Mouse (Mus musculus): ENCODE data around the gene Slc35d3. TPM values are rescaled to one million over a fixed set of nuclear protein-coding genes. Genes with fewer than 3 reads are reported as not detected.
A peak's percentile ranks its signal among the peaks of the same experiment; 100 is the strongest.

Slc35d3 gene
- polyA plus RNA-seq, 1 experiment from 2014 or later = 2.4 TPM

GRCm38 (mm10) chr10:19879161-19879560 is 27.9 kb upstream of the Slc35d3 start:
- Histone ChIP-seq H3K36me3 (ENCODE audit: control insufficient read depth, insufficient read depth, low read length) (no peaks in the 10 kb centered on the region), H3K27me3 (replicated peaks; ENCODE audit: control insufficient read depth, insufficient read depth, low read length) (no peaks in the 10 kb centered on the region; the same call in 1 of the 2 replicates), H3K4me3 (ENCODE audit: low read length) (no peak overlapping the region), H3K4me2 (ENCODE audit: low read length) (no peak overlapping the region), H3K4me1 (ENCODE audit: control insufficient read depth, insufficient read depth, low read depth, low read length) (no peaks in the 10 kb centered on the region), H3K9me3 (ENCODE audit: control insufficient read depth, low read length) (no peaks in the 10 kb centered on the region), H3K9ac (ENCODE audit: low read depth, low read length) (no peak overlapping the region), H3K27ac (ENCODE audit: low read depth, low read length) (no peak overlapping the region)
- 66% methylated on average over 6 of the region's 6 CpGs for WGBS
- no peak for ATAC-seq

DNA sequence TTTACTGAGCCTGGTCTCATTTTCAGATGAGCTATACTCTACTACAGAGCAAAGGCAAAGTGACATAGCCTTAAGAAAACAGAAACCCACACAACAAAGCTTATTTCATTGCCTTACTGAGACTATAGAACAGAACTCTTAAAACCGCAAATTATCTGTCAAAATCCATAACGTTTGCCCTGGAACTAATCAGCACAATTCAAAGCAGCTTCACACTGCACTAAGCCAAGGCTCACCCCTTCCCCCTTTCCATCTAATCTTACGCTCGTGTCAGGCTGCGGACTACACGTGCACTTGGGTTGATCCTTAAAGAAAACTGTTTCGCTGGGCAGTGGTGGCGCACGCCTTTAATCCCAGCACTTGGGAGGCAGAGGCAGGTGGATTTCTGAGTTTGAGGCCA is 26.4 kb upstream of the Slc35d3 start:
- Histone ChIP-seq H3K27me3 (replicated peaks; ENCODE audit: control insufficient read depth, insufficient read depth, low read length) (no peaks in the 10 kb centered on the region; the same call in 1 of the 2 replicates), H3K4me2 (ENCODE audit: low read length) (no peak overlapping the region), H3K9ac (ENCODE audit: low read depth, low read length) (no peak overlapping the region), H3K4me1 (ENCODE audit: control insufficient read depth, insufficient read depth, low read depth, low read length) (no peaks in the 10 kb centered on the region), H3K9me3 (ENCODE audit: control insufficient read depth, low read length) (no peaks in the 10 kb centered on the region), H3K4me3 (ENCODE audit: low read length) (no peak overlapping the region), H3K27ac (ENCODE audit: low read depth, low read length) (no peak overlapping the region), H3K36me3 (ENCODE audit: control insufficient read depth, insufficient read depth, low read length) (no peaks in the 10 kb centered on the region)
- WGBS = 87% methylated on average over 9 of the region's 9 CpGs
- ATAC-seq = no peak

DNA sequence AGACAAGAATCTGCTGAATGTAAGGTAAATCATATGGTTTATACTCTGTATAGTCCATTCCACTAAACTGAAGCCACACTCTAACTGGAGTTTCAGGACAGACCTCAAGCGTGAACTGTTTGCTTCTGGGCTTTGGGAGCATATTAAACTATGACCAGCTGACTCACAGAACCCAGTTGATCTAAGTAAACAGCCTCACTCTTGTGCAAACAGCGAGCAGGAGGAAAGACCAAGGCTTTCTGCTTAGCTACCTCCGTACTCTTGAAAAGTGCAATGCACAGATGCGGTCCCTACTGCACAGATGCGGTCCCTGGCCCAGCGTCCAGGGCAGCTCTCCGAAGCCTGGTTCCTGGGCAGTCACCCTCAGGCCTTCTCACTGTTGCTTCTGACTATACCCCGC is 26.0 kb upstream of the Slc35d3 start:
- Histone ChIP-seq H3K27ac (ENCODE audit: low read depth, low read length) (no peak overlapping the region), H3K4me3 (ENCODE audit: low read length) (no peak overlapping the region), H3K4me1 (ENCODE audit: control insufficient read depth, insufficient read depth, low read depth, low read length) (no peaks in the 10 kb centered on the region), H3K9ac (ENCODE audit: low read depth, low read length) (no peak overlapping the region), H3K4me2 (ENCODE audit: low read length) (no peak overlapping the region), H3K27me3 (replicated peaks; ENCODE audit: control insufficient read depth, insufficient read depth, low read length) (no peaks in the 10 kb centered on the region; the same call in 1 of the 2 replicates), H3K9me3 (ENCODE audit: control insufficient read depth, low read length) (no peaks in the 10 kb centered on the region), H3K36me3 (ENCODE audit: control insufficient read depth, insufficient read depth, low read length) (no peaks in the 10 kb centered on the region)
- no peak for ATAC-seq
- WGBS = 83% methylated on average over 8 of the region's 8 CpGs

DNA sequence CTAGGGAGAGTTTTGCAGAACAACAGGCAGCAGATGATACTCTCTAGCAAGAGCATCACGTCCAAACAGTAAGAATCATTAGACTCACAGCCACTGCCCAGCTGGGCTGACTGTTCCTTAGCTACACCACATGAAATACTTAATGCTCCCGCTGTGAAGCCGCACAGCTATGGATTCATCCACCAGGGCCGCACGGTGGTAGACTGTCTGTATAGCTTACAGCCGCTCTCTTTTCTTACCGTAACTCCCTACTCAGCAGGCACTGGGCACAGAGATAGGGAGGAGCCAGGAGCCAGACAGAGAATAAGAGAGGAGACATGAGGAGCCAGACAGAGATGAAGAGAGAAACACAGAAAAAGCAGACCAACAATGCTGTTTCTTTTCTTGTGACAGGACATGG is 25.4 kb upstream of the Slc35d3 start:
- Histone ChIP-seq H3K27ac (ENCODE audit: low read depth, low read length) (no peak overlapping the region), H3K9me3 (ENCODE audit: control insufficient read depth, low read length) (no peaks in the 10 kb centered on the region), H3K9ac (ENCODE audit: low read depth, low read length) (no peak overlapping the region), H3K27me3 (replicated peaks; ENCODE audit: control insufficient read depth, insufficient read depth, low read length) (no peaks in the 10 kb centered on the region), H3K36me3 (ENCODE audit: control insufficient read depth, insufficient read depth, low read length) (no peaks in the 10 kb centered on the region), H3K4me2 (ENCODE audit: low read length) (no peak overlapping the region), H3K4me3 (ENCODE audit: low read length) (no peak overlapping the region), H3K4me1 (ENCODE audit: control insufficient read depth, insufficient read depth, low read depth, low read length) (no peaks in the 10 kb centered on the region)
- WGBS = 36% methylated on average over 7 of the region's 7 CpGs
- peak; percentile 81 for ATAC-seq

GRCm38 (mm10) chr10:19875346-19875745 is 24.1 kb upstream of the Slc35d3 start:
- H3K4me2 ChIP-seq (ENCODE audit: low read length) = no peak overlapping the region

GRCm38 (mm10) chr10:19855597-19856306 is 4.5 kb upstream of the Slc35d3 start:
- H3K27ac ChIP-seq (ENCODE audit: low read depth, low read length) = no peak overlapping the region
- no peaks in the 10 kb centered on the region for H3K9me3 ChIP-seq (ENCODE audit: control insufficient read depth, low read length)
- H3K27me3 ChIP-seq (replicated peaks; ENCODE audit: control insufficient read depth, insufficient read depth, low read length) = peaks cover 21% of the 10 kb centered on the region
- no peak overlapping the region for H3K4me2 ChIP-seq (ENCODE audit: low read length)
- no peaks in the 10 kb centered on the region for H3K36me3 ChIP-seq (ENCODE audit: control insufficient read depth, insufficient read depth, low read length)
- no peak for ATAC-seq
- 90% methylated on average over 7 of the region's 7 CpGs for WGBS
- peaks cover 12% of the 10 kb centered on the region for H3K4me1 ChIP-seq (ENCODE audit: control insufficient read depth, insufficient read depth, low read depth, low read length)
- H3K9ac ChIP-seq (ENCODE audit: low read depth, low read length) = no peak overlapping the region
- no peak overlapping the region for H3K4me3 ChIP-seq (ENCODE audit: low read length)

More at GRCm38 (mm10) chr10:19875346-19875745, 24.1 kb upstream of the Slc35d3 start:
- Histone ChIP-seq H3K27ac (ENCODE audit: low read depth, low read length) (no peak overlapping the region), H3K36me3 (ENCODE audit: control insufficient read depth, insufficient read depth, low read length) (no peaks in the 10 kb centered on the region), H3K27me3 (replicated peaks; ENCODE audit: control insufficient read depth, insufficient read depth, low read length) (no peaks in the 10 kb centered on the region), H3K9ac (ENCODE audit: low read depth, low read length) (no peak overlapping the region), H3K4me3 (ENCODE audit: low read length) (no peak overlapping the region), H3K4me1 (ENCODE audit: control insufficient read depth, insufficient read depth, low read depth, low read length) (no peaks in the 10 kb centered on the region), H3K9me3 (ENCODE audit: control insufficient read depth, low read length) (no peaks in the 10 kb centered on the region)
- no peak for ATAC-seq
- 91% methylated on average over 5 of the region's 5 CpGs for WGBS

DNA sequence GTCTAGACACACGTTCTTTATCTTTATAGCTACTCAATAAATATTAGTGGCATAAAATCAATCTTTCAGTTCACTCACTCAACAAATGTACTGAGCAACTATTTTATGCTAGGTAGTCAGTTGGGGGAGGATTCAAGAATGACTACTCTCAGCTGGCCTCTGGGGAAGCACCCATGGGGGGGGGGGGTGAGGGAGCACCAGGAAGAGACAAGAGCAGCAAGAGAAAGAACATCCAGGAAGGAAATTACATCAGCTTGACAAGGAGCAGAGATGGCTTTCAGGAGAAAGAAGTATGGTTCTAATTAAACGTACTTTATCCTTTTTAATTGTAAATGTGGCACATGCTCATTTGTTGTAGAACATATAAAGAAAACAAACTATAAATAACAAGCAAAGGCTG is 2.4 kb upstream of the Slc35d3 start:
- no peak overlapping the region for H3K4me2 ChIP-seq (ENCODE audit: low read length)
- H3K27me3 ChIP-seq (replicated peaks; ENCODE audit: control insufficient read depth, insufficient read depth, low read length) = peaks cover 35% of the 10 kb centered on the region
- H3K27ac ChIP-seq (ENCODE audit: low read depth, low read length) = no peak overlapping the region
- H3K4me3 ChIP-seq (ENCODE audit: low read length) = no peak overlapping the region
- WGBS = 72% methylated on average over 2 of the region's 2 CpGs
- no peaks in the 10 kb centered on the region for H3K9me3 ChIP-seq (ENCODE audit: control insufficient read depth, low read length)
- no peaks in the 10 kb centered on the region for H3K36me3 ChIP-seq (ENCODE audit: control insufficient read depth, insufficient read depth, low read length)
- H3K4me1 ChIP-seq (ENCODE audit: control insufficient read depth, insufficient read depth, low read depth, low read length) = peaks cover 24% of the 10 kb centered on the region
- no peak overlapping the region for H3K9ac ChIP-seq (ENCODE audit: low read depth, low read length)
- ATAC-seq = no peak

- Histone ChIP-seq H3K4me3 (ENCODE audit: low read length) (no peak overlapping the region), H3K9me3 (ENCODE audit: control insufficient read depth, low read length) (no peaks in the 10 kb centered on the region), H3K4me2 (ENCODE audit: low read length) (no peak overlapping the region), H3K9ac (ENCODE audit: low read depth, low read length) (no peak overlapping the region), H3K27me3 (replicated peaks; ENCODE audit: control insufficient read depth, insufficient read depth, low read length) (peaks cover 39% of the 10 kb centered on the region), H3K4me1 (ENCODE audit: control insufficient read depth, insufficient read depth, low read depth, low read length) (peaks cover 24% of the 10 kb centered on the region), H3K36me3 (ENCODE audit: control insufficient read depth, insufficient read depth, low read length) (no peaks in the 10 kb centered on the region), H3K27ac (ENCODE audit: low read depth, low read length) (no peak overlapping the region)
- WGBS = 31% methylated on average over 6 of the region's 6 CpGs
- no peak for ATAC-seq
Measured at GRCm38 (mm10) chr10:19852776-19853175, 1.5 kb upstream of the Slc35d3 start.

- peak overlapping the region; percentile 61 for H3K9ac ChIP-seq (ENCODE audit: low read depth, low read length)
- under 1% methylated on average over 36 of the region's 36 CpGs for WGBS
- peak; percentile 72 for ATAC-seq
- peak overlapping the region; percentile 99 for H3K4me2 ChIP-seq (ENCODE audit: low read length)
- H3K27ac ChIP-seq (ENCODE audit: low read depth, low read length) = peak overlapping the region; percentile 44; the same call in 1 of the 2 replicates
- no peaks in the 10 kb centered on the region for H3K9me3 ChIP-seq (ENCODE audit: control insufficient read depth, low read length)
- peaks cover 39% of the 10 kb centered on the region for H3K27me3 ChIP-seq (replicated peaks; ENCODE audit: control insufficient read depth, insufficient read depth, low read length)
- H3K4me3 ChIP-seq (ENCODE audit: low read length) = peak overlapping the region; percentile 63
- peaks cover 24% of the 10 kb centered on the region for H3K4me1 ChIP-seq (ENCODE audit: control insufficient read depth, insufficient read depth, low read depth, low read length)
- H3K36me3 ChIP-seq (ENCODE audit: control insufficient read depth, insufficient read depth, low read length) = no peaks in the 10 kb centered on the region
Measured at GRCm38 (mm10) chr10:19850544-19850997, 688 bp downstream of the Slc35d3 start.

Data from hindbrain, embryonic 16.5 days (tissue).